Mouse (Mus musculus): ENCODE results near the gene Skap1. TPM values are rescaled to one million over a fixed set of nuclear protein-coding genes. Genes with fewer than 3 reads are reported as not detected.

Gene Skap1
- polyA plus RNA-seq, 1 experiment = not detected

- Histone ChIP-seq H3K9me3 (no peaks in the 10 kb centered on the region), H3K36me3 (replicated peaks; ENCODE audit: low read length) (no peaks in the 10 kb centered on the region), H3K4me3 (replicated peaks) (no peak overlapping the region), H3K4me1 (no peaks in the 10 kb centered on the region), H3K27me3 (replicated peaks) (peaks cover 53% of the 10 kb centered on the region)
- no peak for TF ChIP-seq FLI1 (IDR thresholded peaks at IDR 0.05; ENCODE audit: low read length)
- no peak for TF ChIP-seq GATA1 (IDR thresholded peaks at IDR 0.05; ENCODE audit: borderline replicate concordance, low read length)
These were observed 264.2 kb downstream of the Skap1 start for GRCm38 (mm10) chr11:96728577-96728976.

DNA sequence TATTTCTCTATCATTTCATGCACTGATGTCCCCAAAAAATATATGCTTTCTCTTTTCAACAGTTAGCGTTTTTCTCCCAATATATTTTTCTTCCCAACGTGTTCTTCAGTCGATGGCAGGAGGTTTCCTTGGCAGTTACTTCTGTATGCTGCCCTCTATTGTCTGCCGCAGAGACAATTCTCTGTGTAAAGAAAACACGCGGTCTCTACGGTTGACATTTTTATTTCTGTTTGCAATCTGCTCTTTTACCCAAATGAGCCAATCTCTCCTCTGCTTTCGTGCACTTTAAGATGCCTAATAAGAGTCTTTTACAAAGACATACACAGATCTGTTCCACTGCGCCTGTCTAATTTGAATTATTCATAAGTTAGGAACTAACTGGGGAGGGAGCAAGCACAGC lies 265.1 kb downstream of the Skap1 start:
- Histone ChIP-seq H3K36me3 (replicated peaks; ENCODE audit: low read length) (no peaks in the 10 kb centered on the region), H3K4me1 (no peaks in the 10 kb centered on the region), H3K27me3 (replicated peaks) (peaks cover 52% of the 10 kb centered on the region), H3K4me3 (replicated peaks) (no peak overlapping the region), H3K9me3 (no peaks in the 10 kb centered on the region)
- TF ChIP-seq GATA1 (IDR thresholded peaks at IDR 0.05; ENCODE audit: borderline replicate concordance, low read length) = no peak
- TF ChIP-seq FLI1 (IDR thresholded peaks at IDR 0.05; ENCODE audit: low read length) = no peak

DNA sequence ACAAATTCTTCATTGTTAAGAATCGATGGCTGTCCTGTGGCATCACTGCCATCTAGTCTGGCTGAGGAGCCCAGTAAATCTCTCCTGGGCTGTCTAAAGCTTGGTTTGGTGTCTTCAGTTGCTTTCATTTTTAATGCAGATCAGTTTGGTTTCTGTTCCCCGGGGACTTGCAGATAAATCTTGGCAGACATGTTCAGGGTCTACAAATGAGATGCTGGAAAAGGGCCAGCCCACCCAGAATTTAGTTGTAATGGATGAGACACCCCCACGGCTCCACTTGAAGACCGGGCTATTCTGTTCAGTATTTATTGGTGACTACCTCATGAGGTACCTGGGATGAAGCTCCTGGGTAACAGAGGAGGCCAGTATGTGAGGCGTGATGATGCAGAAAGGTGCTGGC lies 265.9 kb downstream of the Skap1 start:
- Histone ChIP-seq H3K4me1 (no peaks in the 10 kb centered on the region), H3K4me3 (replicated peaks) (no peak overlapping the region), H3K36me3 (replicated peaks; ENCODE audit: low read length) (no peaks in the 10 kb centered on the region), H3K9me3 (no peaks in the 10 kb centered on the region), H3K27me3 (replicated peaks) (peaks cover 53% of the 10 kb centered on the region)
- TF ChIP-seq FLI1 (IDR thresholded peaks at IDR 0.05; ENCODE audit: low read length) (no peak), GATA1 (IDR thresholded peaks at IDR 0.05; ENCODE audit: borderline replicate concordance, low read length) (no peak)

- TF ChIP-seq FLI1 (IDR thresholded peaks at IDR 0.05; ENCODE audit: low read length) = no peak
- TF ChIP-seq GATA1 (IDR thresholded peaks at IDR 0.05; ENCODE audit: borderline replicate concordance, low read length) = no peak
- H3K4me1 ChIP-seq = no peaks in the 10 kb centered on the region
- H3K27me3 ChIP-seq (replicated peaks) = peaks cover 58% of the 10 kb centered on the region
- H3K36me3 ChIP-seq (replicated peaks; ENCODE audit: low read length) = no peaks in the 10 kb centered on the region
- H3K4me3 ChIP-seq (replicated peaks) = no peak overlapping the region
- H3K9me3 ChIP-seq = no peaks in the 10 kb centered on the region
These were observed 268.3 kb downstream of the Skap1 start for GRCm38 (mm10) chr11:96732657-96733056.

- no peaks in the 10 kb centered on the region for H3K36me3 ChIP-seq (replicated peaks; ENCODE audit: low read length)
- no peak overlapping the region for H3K4me3 ChIP-seq (replicated peaks)
- peaks cover 62% of the 10 kb centered on the region for H3K27me3 ChIP-seq (replicated peaks)
- H3K9me3 ChIP-seq = no peaks in the 10 kb centered on the region
- TF ChIP-seq GATA1 (IDR thresholded peaks at IDR 0.05; ENCODE audit: borderline replicate concordance, low read length) (no peak), FLI1 (IDR thresholded peaks at IDR 0.05; ENCODE audit: low read length) (no peak)
- no peaks in the 10 kb centered on the region for H3K4me1 ChIP-seq
These were observed 271.5 kb downstream of the Skap1 start for GRCm38 (mm10) chr11:96735908-96736307.

DNA sequence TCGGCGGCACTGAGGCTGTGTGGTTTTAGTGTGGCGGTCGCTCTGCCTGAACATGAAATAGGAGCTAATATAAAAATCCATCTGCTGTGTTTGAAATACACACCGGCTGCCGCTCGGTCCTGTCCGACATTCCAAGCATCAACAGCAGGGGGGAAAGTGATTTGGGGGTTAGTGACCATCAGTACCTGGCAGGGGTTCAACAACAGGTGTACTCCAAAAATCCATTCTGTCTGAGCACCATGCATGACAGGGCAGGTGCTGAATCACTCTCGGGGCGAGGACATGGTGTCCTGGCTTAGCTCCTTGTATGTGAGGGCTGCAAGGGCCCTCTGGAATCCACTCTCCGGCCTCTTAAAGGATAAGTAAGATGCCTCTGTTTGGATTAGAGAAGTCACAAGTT lies 272.0 kb downstream of the Skap1 start:
- H3K4me1 ChIP-seq = no peaks in the 10 kb centered on the region
- peaks cover 64% of the 10 kb centered on the region for H3K27me3 ChIP-seq (replicated peaks)
- TF ChIP-seq GATA1 (IDR thresholded peaks at IDR 0.05; ENCODE audit: borderline replicate concordance, low read length) (no peak), FLI1 (IDR thresholded peaks at IDR 0.05; ENCODE audit: low read length) (no peak)
- H3K36me3 ChIP-seq (replicated peaks; ENCODE audit: low read length) = no peaks in the 10 kb centered on the region
- H3K4me3 ChIP-seq (replicated peaks) = no peak overlapping the region
- no peaks in the 10 kb centered on the region for H3K9me3 ChIP-seq

GRCm38 (mm10) chr11:96737673-96738471 lies 273.5 kb downstream of the Skap1 start:
- no peaks in the 10 kb centered on the region for H3K36me3 ChIP-seq (replicated peaks; ENCODE audit: low read length)
- no peak overlapping the region for H3K4me3 ChIP-seq (replicated peaks)
- H3K4me1 ChIP-seq = no peaks in the 10 kb centered on the region
- TF ChIP-seq FLI1 (IDR thresholded peaks at IDR 0.05; ENCODE audit: low read length) (no peak), GATA1 (IDR thresholded peaks at IDR 0.05; ENCODE audit: borderline replicate concordance, low read length) (no peak)
- H3K27me3 ChIP-seq (replicated peaks) = peaks cover 64% of the 10 kb centered on the region
- no peaks in the 10 kb centered on the region for H3K9me3 ChIP-seq

DNA sequence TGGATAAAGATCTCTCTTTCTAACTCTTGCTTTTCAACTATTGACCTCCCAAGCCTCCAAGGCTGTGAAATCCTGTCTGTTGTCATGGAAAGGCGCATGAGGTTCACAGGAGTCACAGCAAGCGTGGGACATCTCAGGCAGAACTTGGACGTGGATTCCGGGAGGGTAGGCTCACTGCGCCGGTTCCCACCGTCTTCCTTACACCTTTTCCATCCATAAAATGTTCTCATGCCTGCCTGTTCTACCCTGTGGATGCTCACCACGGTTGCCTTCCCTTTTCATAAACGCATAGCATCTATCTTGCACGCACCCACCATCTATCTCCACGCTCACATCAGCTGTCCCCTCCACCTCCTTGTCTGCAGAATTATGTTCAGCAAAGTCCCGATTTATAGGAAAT lies 276.4 kb downstream of the Skap1 start:
- Histone ChIP-seq H3K4me1 (no peaks in the 10 kb centered on the region), H3K27me3 (replicated peaks) (peaks cover 72% of the 10 kb centered on the region), H3K9me3 (no peaks in the 10 kb centered on the region), H3K36me3 (replicated peaks; ENCODE audit: low read length) (no peaks in the 10 kb centered on the region), H3K4me3 (replicated peaks) (no peak overlapping the region)
- TF ChIP-seq GATA1 (IDR thresholded peaks at IDR 0.05; ENCODE audit: borderline replicate concordance, low read length) (no peak), FLI1 (IDR thresholded peaks at IDR 0.05; ENCODE audit: low read length) (no peak)

- Histone ChIP-seq H3K9me3 (no peaks in the 10 kb centered on the region), H3K36me3 (replicated peaks; ENCODE audit: low read length) (no peaks in the 10 kb centered on the region), H3K4me1 (no peaks in the 10 kb centered on the region), H3K27me3 (replicated peaks) (peaks cover 68% of the 10 kb centered on the region), H3K4me3 (replicated peaks) (no peak overlapping the region)
- no peak for TF ChIP-seq FLI1 (IDR thresholded peaks at IDR 0.05; ENCODE audit: low read length)
- TF ChIP-seq GATA1 (IDR thresholded peaks at IDR 0.05; ENCODE audit: borderline replicate concordance, low read length) = no peak
These were observed 277.6 kb downstream of the Skap1 start for GRCm38 (mm10) chr11:96741995-96742394.

- TF ChIP-seq FLI1 (IDR thresholded peaks at IDR 0.05; ENCODE audit: low read length) (no peak), GATA1 (IDR thresholded peaks at IDR 0.05; ENCODE audit: borderline replicate concordance, low read length) (no peak)
- H3K36me3 ChIP-seq (replicated peaks; ENCODE audit: low read length) = no peaks in the 10 kb centered on the region
- peaks cover 70% of the 10 kb centered on the region for H3K27me3 ChIP-seq (replicated peaks)
- H3K4me3 ChIP-seq (replicated peaks) = no peak overlapping the region
- peaks cover 9% of the 10 kb centered on the region for H3K4me1 ChIP-seq
- H3K9me3 ChIP-seq = no peaks in the 10 kb centered on the region
These were observed 278.6 kb downstream of the Skap1 start for GRCm38 (mm10) chr11:96743000-96743399.

Measured in megakaryocyte, embryonic 14.5 days (primary cell).